25 mouse cellular contexts compared by ENCODE assay signal in the genomic region with DNA sequence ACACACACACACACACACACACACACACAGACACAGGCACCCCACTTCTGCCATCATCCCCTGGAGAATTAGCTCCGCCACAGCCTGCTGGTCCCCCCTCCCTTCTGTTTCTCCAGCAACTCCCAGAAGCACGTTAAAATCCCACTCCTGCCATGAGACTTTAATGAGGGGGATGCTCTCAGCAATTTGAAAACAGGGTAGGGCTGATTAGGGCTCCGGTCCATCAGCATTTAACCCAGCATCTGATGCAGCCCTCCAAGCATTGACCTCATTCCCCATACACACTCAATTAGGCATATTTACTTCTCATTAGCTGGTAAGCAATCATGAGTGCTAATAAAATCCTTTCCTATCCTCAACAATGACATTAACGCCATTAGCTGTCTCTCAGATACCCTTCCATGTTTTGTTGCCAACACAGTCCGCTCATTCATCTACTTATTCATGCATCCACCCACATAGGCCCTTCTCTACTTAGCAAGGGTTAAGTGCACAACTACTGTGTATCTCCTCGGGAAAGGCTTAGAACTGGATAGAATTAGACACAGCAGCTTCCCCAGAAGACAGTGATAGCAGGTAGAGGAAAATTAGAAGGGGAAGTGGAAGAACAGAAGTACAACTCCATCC.
DNase-seq lines count a peak whose midpoint lies in the region; ATAC-seq and TF ChIP-seq lines count a peak whose summit lies in the region.
"Had no signal": no experiment of that assay in that cellular context is flagged by ENCODE, and none has a peak within 500 bp of the region (broad histone marks: within the 10 kb centered on the region; RNA-seq: fewer than 3 reads in every experiment).

No protein-coding gene starts in this region.

- TF ChIP-seq CTCF in hindbrain, postnatal 0 days (IDR thresholded peaks at IDR 0.05; ENCODE audit: low read depth), result no peak
- no peak for TF ChIP-seq CTCF in brain, embryonic 14.5 days (IDR thresholded peaks at IDR 0.05; ENCODE audit: borderline replicate concordance, extremely low read depth, insufficient read depth, insufficient read length)

- no peak for TF ChIP-seq POLR2A in brain, embryonic 14.5 days (IDR thresholded peaks at IDR 0.05; ENCODE audit: borderline replicate concordance, extremely low read depth, insufficient read depth, insufficient read length, poor library complexity, severe bottlenecking)

- H3K36me3 ChIP-seq in hindbrain, embryonic 14.5 days (replicated peaks; ENCODE audit: control insufficient read depth, insufficient read depth), result peaks cover 4% of the 10 kb centered on the region; the same call in 1 of the 2 replicates
- peaks cover 5% of the 10 kb centered on the region; the same call in 1 of the 2 replicates for H3K36me3 ChIP-seq in hindbrain, postnatal 0 days (ENCODE audit: insufficient read depth, low read length)
- 0 out of 2 replicates have a peak, but pooled peaks cover 7% of the 10 kb centered on the region for H3K36me3 ChIP-seq in forebrain, embryonic 14.5 days (ENCODE audit: control insufficient read depth, insufficient read depth, low read length)
- H3K36me3 ChIP-seq in neural tube, embryonic 14.5 days (ENCODE audit: control insufficient read depth, insufficient read depth, low read length), result no peaks in the 10 kb centered on the region
- H3K36me3 ChIP-seq: limb, embryonic 13.5 days; liver, embryonic 12.5 days had no signal

- H3K27me3 ChIP-seq in hindbrain, embryonic 14.5 days (ENCODE audit: control insufficient read depth, insufficient read depth, low read length), result no peaks in the 10 kb centered on the region
- H3K27me3 ChIP-seq in hindbrain, postnatal 0 days (ENCODE audit: insufficient read depth, low read length), result no peaks in the 10 kb centered on the region
- H3K27me3 ChIP-seq in forebrain, embryonic 14.5 days (replicated peaks; ENCODE audit: control insufficient read depth, insufficient read depth, low read length), result no peaks in the 10 kb centered on the region
- no peaks in the 10 kb centered on the region for H3K27me3 ChIP-seq in neural tube, embryonic 14.5 days (ENCODE audit: control insufficient read depth, insufficient read depth, low read length)
- H3K27me3 ChIP-seq: limb, embryonic 13.5 days; liver, embryonic 12.5 days; neural tube, embryonic 12.5 days had no signal

- H3K27ac ChIP-seq in hindbrain, embryonic 14.5 days, result no peak overlapping the region
- H3K27ac ChIP-seq in hindbrain, postnatal 0 days, result no peak overlapping the region
- peak overlapping the region; percentile 5; the same call in 1 of the 2 replicates for H3K27ac ChIP-seq in forebrain, embryonic 14.5 days (ENCODE audit: low read depth, low read length)
- H3K27ac ChIP-seq in neural tube, embryonic 14.5 days (ENCODE audit: low read depth, low read length), result peak overlapping the region; percentile 22; the same call in 1 of the 2 replicates
- H3K27ac ChIP-seq: limb, embryonic 13.5 days; liver, embryonic 12.5 days; midbrain, embryonic 10.5 days; neural tube, embryonic 12.5 days had no signal

- no peaks in the 10 kb centered on the region; the same call in 1 of the 2 replicates for H3K4me1 ChIP-seq in hindbrain, embryonic 14.5 days (replicated peaks; ENCODE audit: control insufficient read depth, insufficient read depth, low read length)
- no peaks in the 10 kb centered on the region for H3K4me1 ChIP-seq in hindbrain, postnatal 0 days (ENCODE audit: insufficient read depth, low read length)
- peaks cover 19% of the 10 kb centered on the region for H3K4me1 ChIP-seq in forebrain, embryonic 14.5 days (ENCODE audit: control insufficient read depth, insufficient read depth, low read length)
- H3K4me1 ChIP-seq in neural tube, embryonic 14.5 days (ENCODE audit: control insufficient read depth, insufficient read depth, low read length), result no peaks in the 10 kb centered on the region
- H3K4me1 ChIP-seq: liver, embryonic 12.5 days had no signal

- 50% methylated on average over 6 of the region's 6 CpGs for WGBS in hindbrain, embryonic 14.5 days
- 39% methylated on average over 6 of the region's 6 CpGs for WGBS in hindbrain, postnatal 0 days
- WGBS in forebrain, embryonic 14.5 days, result 14% methylated on average over 6 of the region's 6 CpGs
- WGBS in neural tube, embryonic 14.5 days, result 37% methylated on average over 6 of the region's 6 CpGs

- H3K4me2 ChIP-seq in hindbrain, embryonic 14.5 days (replicated peaks), result no peak overlapping the region
- H3K4me2 ChIP-seq in hindbrain, postnatal 0 days (ENCODE audit: low read depth, low read length), result no peak overlapping the region
- H3K4me2 ChIP-seq in forebrain, embryonic 14.5 days (ENCODE audit: low read length), result no peak overlapping the region
- H3K4me2 ChIP-seq in neural tube, embryonic 14.5 days (ENCODE audit: low read depth, low read length), result no peak overlapping the region
- H3K4me2 ChIP-seq: heart, embryonic 11.5 days; limb, embryonic 13.5 days; liver, embryonic 12.5 days; neural tube, embryonic 12.5 days had no signal

- no peaks in the 10 kb centered on the region for H3K9me3 ChIP-seq in hindbrain, embryonic 14.5 days (ENCODE audit: control insufficient read depth, low read length)
- no peaks in the 10 kb centered on the region for H3K9me3 ChIP-seq in hindbrain, postnatal 0 days (ENCODE audit: low read length)
- H3K9me3 ChIP-seq in forebrain, embryonic 14.5 days (replicated peaks; ENCODE audit: control insufficient read depth, low read length), result peaks cover 3% of the 10 kb centered on the region; the same call in 1 of the 2 replicates
- H3K9me3 ChIP-seq in neural tube, embryonic 14.5 days (ENCODE audit: control insufficient read depth, low read length), result no peaks in the 10 kb centered on the region
- H3K9me3 ChIP-seq: limb, embryonic 13.5 days; liver, embryonic 12.5 days; midbrain, embryonic 10.5 days; neural tube, embryonic 12.5 days had no signal

- no peak for DNase-seq in hindbrain, embryonic 14.5 days (ENCODE audit: low spot score)
- no peak for DNase-seq in hindbrain, postnatal 0 days (ENCODE audit: low spot score)
- peak; percentile 92 for DNase-seq in brain, embryonic 14.5 days (ENCODE audit: low read depth)
- DNase-seq in forebrain, embryonic 14.5 days (ENCODE audit: low spot score), result peak; percentile 81
- no peak for DNase-seq in cerebellum, postnatal 10 days
- DNase-seq in cerebellum, adult 9-11 months, result no peak
- no peak for DNase-seq in thymus, postnatal 10 days (ENCODE audit: low spot score in 2 of 2)
- DNase-seq: adrenal gland, postnatal 36 days; cerebellum, adult 11 months; cerebellum, postnatal 36 days; gastrocnemius, postnatal 10 days; heart, adult 11 months; kidney, postnatal 25 days; lung, adult 18-20 months; lung, postnatal 10 days; right cerebral cortex, postnatal 14 days; thymus, postnatal 25 days had no signal

- no peak overlapping the region for H3K4me3 ChIP-seq in hindbrain, embryonic 14.5 days (replicated peaks; ENCODE audit: low read length)
- H3K4me3 ChIP-seq in hindbrain, postnatal 0 days (ENCODE audit: low read length), result no peak overlapping the region
- H3K4me3 ChIP-seq in forebrain, embryonic 14.5 days (ENCODE audit: low read depth, low read length), result no peak overlapping the region
- no peak overlapping the region for H3K4me3 ChIP-seq in neural tube, embryonic 14.5 days (ENCODE audit: low read depth, low read length)
- H3K4me3 ChIP-seq: limb, embryonic 13.5 days; liver, embryonic 12.5 days; midbrain, embryonic 10.5 days; neural tube, embryonic 12.5 days had no signal

- peak; percentile 69 for ATAC-seq in hindbrain, embryonic 14.5 days (ENCODE audit: low FRiP score)
- no peak; the same call in 1 of the 2 replicates for ATAC-seq in hindbrain, postnatal 0 days
- ATAC-seq in forebrain, embryonic 14.5 days, result peak; percentile 80
- peak; percentile 85 for ATAC-seq in neural tube, embryonic 14.5 days (ENCODE audit: low read depth)
- ATAC-seq: CD4-positive, CD25-positive, alpha-beta regulatory T cell, adult 4 months; intestine, postnatal 0 days; liver, embryonic 12.5 days had no signal

- no peak overlapping the region for H3K9ac ChIP-seq in hindbrain, embryonic 14.5 days
- H3K9ac ChIP-seq in hindbrain, postnatal 0 days (replicated peaks; ENCODE audit: low read length), result no peak overlapping the region
- no peak overlapping the region for H3K9ac ChIP-seq in forebrain, embryonic 14.5 days (ENCODE audit: low read length)
- H3K9ac ChIP-seq in neural tube, embryonic 14.5 days (replicated peaks; ENCODE audit: low read depth, low read length), result no peak overlapping the region
- H3K9ac ChIP-seq: limb, embryonic 13.5 days; liver, embryonic 12.5 days; neural tube, embryonic 12.5 days had no signal

Comparison
In these comparisons a context has a peak if more than half of its experiments do, and no peak if none do; other contexts are left out.
1. DNase-seq: peak in brain, embryonic 14.5 days (single experiment) and forebrain, embryonic 14.5 days (single experiment); none in hindbrain, embryonic 14.5 days (single experiment), hindbrain, postnatal 0 days (single experiment), cerebellum, postnatal 10 days (0 of 2), cerebellum, adult 9-11 months (single experiment) and thymus, postnatal 10 days (0 of 2).
2. H3K27ac ChIP-seq: peak in forebrain, embryonic 14.5 days (single experiment) and neural tube, embryonic 14.5 days (single experiment); none in hindbrain, embryonic 14.5 days (single experiment) and hindbrain, postnatal 0 days (single experiment).